Mouse (Mus musculus): ENCODE results near the gene Artn.
A peak's percentile ranks its signal among the peaks of the same experiment; 100 is the strongest.

Artn gene

DNA sequence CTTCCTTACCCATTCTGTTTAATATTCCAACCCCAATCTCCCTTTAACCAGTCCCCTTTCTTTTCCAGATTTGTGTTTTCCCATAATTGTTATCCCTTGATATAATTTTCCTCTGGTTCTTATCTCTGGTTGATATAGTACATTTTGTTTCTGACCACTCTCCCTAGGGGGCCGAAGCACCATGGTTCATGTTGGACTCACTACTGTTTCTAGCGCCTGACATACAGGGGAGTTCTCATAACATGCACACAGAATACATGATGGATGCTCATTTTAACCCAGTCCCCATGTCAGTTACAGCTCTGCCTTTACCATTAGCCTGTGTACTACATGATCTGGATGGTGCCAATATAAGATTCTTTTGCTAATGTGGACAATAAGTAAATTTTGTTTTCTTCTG, 41.6 kb downstream of the Artn start:
- no peak for DNase-seq (ENCODE audit: low read depth)

DNA sequence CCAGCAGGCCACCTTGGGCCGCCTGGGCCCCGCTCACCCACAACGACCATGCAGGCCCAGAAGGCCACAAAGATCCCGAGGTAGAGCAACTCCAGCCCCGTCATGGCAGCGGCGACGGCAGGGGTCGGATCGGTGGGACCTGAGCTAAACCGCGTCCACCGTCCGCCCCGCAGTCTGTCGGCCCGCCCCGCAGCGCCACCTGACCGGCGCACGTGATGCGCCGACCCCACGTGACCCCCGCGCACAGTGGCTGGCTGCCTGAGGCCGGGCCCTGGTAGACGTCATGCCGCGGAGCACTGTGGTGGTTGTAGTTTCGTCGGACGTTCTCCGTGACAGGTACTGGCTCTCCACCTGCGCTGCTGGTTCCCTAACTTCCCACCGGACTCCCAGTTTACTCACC, 42.4 kb downstream of the Artn start, which contains the start of gene Atp6v0b:
Gene Atp6v0b, minus strand, starts transcription at position 201 of the 400 bp plus-strand sequence.
- peak; percentile 76 for DNase-seq (ENCODE audit: low read depth)

DNA sequence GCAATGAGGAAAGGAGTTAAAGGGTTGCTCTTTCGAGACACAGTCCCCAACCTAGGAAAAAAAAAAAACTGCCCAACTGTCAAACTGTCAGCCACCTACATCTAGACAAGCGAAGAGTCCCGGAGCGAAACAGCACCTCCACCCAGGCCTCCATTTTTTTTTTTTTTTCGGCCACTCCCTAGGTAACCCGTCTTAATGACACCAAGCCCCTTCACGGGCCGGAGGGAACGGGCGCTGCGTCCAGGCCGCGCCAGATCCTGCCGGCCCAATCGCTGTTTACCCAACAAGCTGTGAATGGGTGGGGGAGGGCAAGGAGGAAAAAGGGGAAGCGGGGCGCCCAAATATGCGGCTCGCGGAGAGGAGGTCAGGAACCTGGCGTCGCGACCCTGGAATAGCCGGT, 42.9 kb downstream of the Artn start:
- DNase-seq (ENCODE audit: low read depth): no peak

DNA sequence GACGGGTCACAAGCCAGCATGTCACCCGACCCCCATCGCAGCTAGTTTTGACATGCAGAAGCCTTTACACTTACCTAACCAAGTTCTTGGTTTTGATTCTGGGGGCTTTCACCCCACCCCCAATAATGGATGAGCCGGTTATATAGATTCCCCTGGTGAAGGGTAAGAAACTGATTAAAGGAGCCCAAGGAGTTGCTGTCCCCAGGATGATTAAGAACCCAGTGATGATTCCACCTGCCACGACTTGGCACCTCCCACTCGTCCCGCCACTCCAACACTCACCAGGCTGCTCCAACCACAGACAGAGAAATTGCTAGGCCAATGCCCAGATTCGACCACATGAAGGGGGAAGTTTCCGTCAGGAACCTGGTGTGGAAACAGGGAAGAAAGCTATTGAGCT, 43.6 kb downstream of the Artn start:
- DNase-seq (ENCODE audit: low read depth): no peak

GRCm38 (mm10) chr4:117885093-117885492, 44.5 kb downstream of the Artn start:
- no peak for DNase-seq (ENCODE audit: low read depth)

DNA sequence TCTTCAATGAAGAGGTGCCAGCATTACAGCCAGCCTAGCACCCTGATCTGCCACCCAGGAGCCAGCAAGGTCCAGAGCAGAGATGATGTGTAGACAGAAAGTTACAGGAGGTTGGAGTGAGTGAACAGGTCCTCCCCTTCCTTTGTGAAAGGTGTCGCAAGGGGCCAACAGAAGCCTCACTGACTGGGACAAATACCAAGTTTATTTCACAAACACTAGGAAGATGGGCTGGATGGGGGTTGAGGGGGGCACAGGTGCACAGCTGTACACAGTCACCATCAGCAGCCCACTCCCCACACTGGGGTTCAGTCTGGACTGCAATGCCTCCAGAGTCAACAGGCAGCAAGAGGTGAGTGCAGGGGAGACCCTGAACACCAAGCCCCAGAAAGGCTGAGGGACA, 45.4 kb downstream of the Artn start:
- DNase-seq (ENCODE audit: low read depth): no peak

DNA sequence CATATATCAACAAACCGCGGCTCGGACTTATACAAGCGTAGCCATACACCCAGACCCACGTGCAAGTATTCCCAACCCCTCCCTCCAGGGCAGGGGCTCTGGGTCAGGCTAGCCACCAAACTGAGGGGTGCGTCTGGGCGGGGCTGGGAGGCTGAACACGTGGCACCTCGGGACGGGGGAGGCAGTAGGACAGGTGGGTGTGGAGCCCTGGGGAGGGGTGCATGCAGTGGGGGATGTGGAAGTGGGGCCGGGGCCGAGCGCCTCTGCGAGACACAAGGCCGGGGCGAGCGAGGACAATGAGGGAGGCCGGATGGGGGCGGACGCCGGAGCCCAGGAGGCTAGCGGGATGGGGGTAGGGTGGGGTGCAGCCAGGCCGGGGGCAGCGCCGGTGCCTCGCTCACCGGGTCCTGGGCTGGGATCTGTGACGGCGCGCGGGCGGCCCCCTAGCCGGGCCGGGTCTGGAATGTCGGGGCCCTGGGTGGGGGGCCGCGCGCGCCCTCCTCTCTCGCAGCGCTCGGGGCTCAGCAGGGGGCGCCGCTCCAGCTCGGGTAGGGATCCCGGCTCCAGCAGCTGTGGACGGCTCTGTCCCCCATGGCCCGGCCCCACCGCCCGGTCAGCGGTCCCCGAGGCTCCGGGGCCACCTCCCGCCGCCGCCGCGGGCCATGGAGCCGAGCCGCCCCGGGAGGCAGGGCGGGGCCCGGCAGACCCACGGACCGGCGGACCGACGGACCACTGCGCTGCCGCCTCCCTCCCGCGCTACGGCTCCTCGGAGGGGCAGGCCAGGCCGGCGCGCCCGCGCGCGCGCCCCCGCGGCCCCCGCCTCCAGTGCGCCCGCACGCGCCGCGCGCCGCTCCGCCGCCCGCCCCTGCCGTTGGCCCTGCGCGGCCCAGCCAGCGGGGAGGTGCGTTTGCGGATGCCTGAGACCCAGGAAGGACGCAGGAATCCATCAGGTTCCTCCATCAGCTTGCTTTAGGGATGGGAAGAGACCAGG, 46.6 kb downstream of the Artn start, which contains the start of gene B4galt2:
Gene B4galt2, minus strand, starts transcription at position 787 of the 991 bp plus-strand sequence.
- no peak for DNase-seq (ENCODE audit: low read depth)

DNA sequence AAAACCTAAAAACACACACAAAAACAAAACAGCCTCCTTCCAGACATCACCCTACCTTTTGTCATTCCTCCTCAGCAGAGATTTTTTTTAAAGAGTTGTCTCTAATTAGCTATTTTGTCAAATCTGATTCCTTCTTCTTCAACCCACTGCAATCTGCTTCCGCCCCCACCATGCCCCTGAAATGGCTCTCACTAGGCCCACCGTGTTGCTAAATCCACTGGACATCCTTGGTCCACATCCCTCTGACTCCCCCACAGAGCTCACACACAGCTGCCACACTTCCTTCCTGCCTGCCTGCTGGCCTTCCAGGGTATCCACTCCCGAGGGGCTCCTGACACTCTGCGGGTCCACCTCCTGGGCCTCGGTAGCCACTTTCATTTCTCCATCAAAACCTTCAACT, 50.9 kb downstream of the Artn start:
- no peak for DNase-seq (ENCODE audit: low read depth)

- DNase-seq (ENCODE audit: low read depth): no peak
Observed at GRCm38 (mm10) chr4:117878301-117878700, 51.3 kb downstream of the Artn start.
